Mouse (Mus musculus) C2C12 (cell line): ENCODE results near the gene Gad2. TPM values are rescaled to one million over a fixed set of nuclear protein-coding genes. Genes with fewer than 3 reads are reported as not detected.

Source experiments
- H3K27me3 ChIP-seq: one replicate; pipeline ENCODE4 v1.6.1; 2011; ENCODE audit not compliant: control insufficient read depth, insufficient read depth, insufficient read length
- H3K36me3 ChIP-seq: one replicate; pipeline ENCODE4 v1.6.1; 2011; ENCODE audit not compliant: control insufficient read depth, insufficient read depth
- H3K4me3 ChIP-seq: one replicate; pipeline ENCODE4 v1.5.1; 2011; ENCODE audit warnings: mild to moderate bottlenecking, control low read depth; ENCODE audit not compliant: poor library complexity, insufficient read depth, severe bottlenecking
- H3K79me2 ChIP-seq: one replicate; pipeline ENCODE4 v1.6.1; 2011; ENCODE audit not compliant: control insufficient read depth, insufficient read depth
- H3K79me3 ChIP-seq: one replicate; pipeline ENCODE4 v1.6.1; 2011; ENCODE audit warnings: low read depth, control low read depth
- H3ac ChIP-seq: one replicate; pipeline ENCODE3; 2011; ENCODE audit warnings: low read depth; ENCODE audit not compliant: control insufficient read depth, insufficient read length
- CTCF ChIP-seq: IDR thresholded peaks from one replicate; pipeline ENCODE4 v1.5.1; 2011; ENCODE audit not compliant: control insufficient read depth, insufficient read depth, insufficient read length
- MYOD1 ChIP-seq: IDR thresholded peaks from one replicate; pipeline ENCODE4 v1.6.1; 2011; ENCODE audit warnings: low read depth; ENCODE audit not compliant: control insufficient read depth, insufficient read length
- microRNA-seq: library from miRNA; unstranded; fragments of <30 nt; microRNA quantifications from one replicate; pipeline ENCODE4, GENCODE M21; 2019; ENCODE audit warnings: borderline microRNAs expressed
- polyA plus RNA-seq: library from polyadenylated mRNA; unstranded; fragments of >200 nt; fragmentation: generic; extraction: Trizol; gene quantifications from one replicate; pipeline ENCODE4 v1.2.1, GENCODE M21; 2012; ENCODE audit warnings: missing spikeins

The Gad2 gene
- polyA plus RNA-seq, 1 experiment: not detected

DNA sequence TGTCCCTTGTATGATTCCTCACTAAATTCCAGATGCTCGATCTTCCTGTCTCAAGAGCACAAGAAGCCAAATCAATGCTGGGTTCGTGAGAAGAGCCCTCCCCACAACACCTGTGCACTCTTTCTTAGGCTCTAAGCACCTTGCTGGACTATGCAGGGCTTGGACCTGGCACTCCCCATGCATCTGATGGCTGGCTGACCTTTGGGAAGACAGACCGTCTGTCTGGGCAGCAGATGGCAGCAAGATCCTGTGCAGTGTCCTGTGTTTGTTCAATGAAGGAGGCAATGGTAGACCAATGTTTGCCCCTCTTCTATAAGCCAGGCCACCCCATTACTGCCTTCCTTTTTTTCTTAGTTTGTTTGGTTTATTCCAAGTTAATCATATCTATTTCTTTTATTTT, 119.2 kb downstream of the Gad2 start:
- no peaks in the 10 kb centered on the region for H3K27me3 ChIP-seq
- no peaks in the 10 kb centered on the region for H3K36me3 ChIP-seq
- H3K79me2 ChIP-seq: no peaks in the 10 kb centered on the region
- no peak overlapping the region for H3ac ChIP-seq
- H3K4me3 ChIP-seq: no peak overlapping the region
- no peaks in the 10 kb centered on the region for H3K79me3 ChIP-seq
- TF ChIP-seq CTCF (no peak), MYOD1 (no peak)

Small RNAs within 50 kb of the gene (microRNA-seq; reads per million reads assigned to microRNA genes)
- not detected for gene Gm23636
- not detected for gene Mir3967

Other genes starting within 250 kb of the Gad2 start
- gene Apbb1ip, start 151.9 kb downstream of the Gad2 start, polyA plus RNA-seq: 4.0 TPM